Mouse (Mus musculus) kidney, adult 2 months (tissue): ENCODE results near the gene Tomm20.

Experiments
- CTCF ChIP-seq: fragments of 200-500 bp; conservative IDR thresholded peaks from 2 replicates; pipeline ENCODE4 v1.5.1; 2011; ENCODE audit warnings: low read depth, mild to moderate bottlenecking, control low read depth, low read length, moderate library complexity, mixed read lengths; ENCODE audit not compliant: insufficient read depth, insufficient read length
- POLR2A ChIP-seq: fragments of 200-500 bp; IDR thresholded peaks from one replicate; pipeline ENCODE4 v1.6.1; 2011; ENCODE audit warnings: low read depth, low read length, control low read depth

- peak; percentile 52 for TF ChIP-seq CTCF
- TF ChIP-seq POLR2A = no peak
Measured at GRCm38 (mm10) chr8:126927058-126927457, 18.6 kb downstream of the Tomm20 start.
